Mouse (Mus musculus) cerebellum, postnatal 4 days (tissue): ENCODE measurements around the gene Lrmda.

Experiments used
- DNase-seq, 2 experiments: peaks; one replicate each; pipeline ENCODE4 v3.0.0; 2022; ENCODE audit warnings: low spot score in 2 of 2, mixed read lengths in 1 of 2

The Lrmda gene

GRCm38 (mm10) chr14:22326218-22326964, 306.9 kb downstream of the Lrmda start:
- no peak for DNase-seq

- DNase-seq: no peak
Measured at GRCm38 (mm10) chr14:22329191-22329590, 309.7 kb downstream of the Lrmda start.

- no peak for DNase-seq
Measured at GRCm38 (mm10) chr14:22335101-22335820, 315.7 kb downstream of the Lrmda start.

- no peak for DNase-seq
Measured at GRCm38 (mm10) chr14:22339176-22339575, 319.7 kb downstream of the Lrmda start.

- DNase-seq: no peak
Measured at GRCm38 (mm10) chr14:22343357-22343756, 323.8 kb downstream of the Lrmda start.

GRCm38 (mm10) chr14:22345248-22345647, 325.7 kb downstream of the Lrmda start:
- DNase-seq: no peak

GRCm38 (mm10) chr14:22353626-22354025, 334.1 kb downstream of the Lrmda start:
- no peak for DNase-seq

GRCm38 (mm10) chr14:22354769-22355574, 335.5 kb downstream of the Lrmda start:
- no peak for DNase-seq

GRCm38 (mm10) chr14:22357991-22358503, 338.5 kb downstream of the Lrmda start:
- DNase-seq: peak in 1 of 2 experiments; percentile 11

GRCm38 (mm10) chr14:22364010-22364748, 344.7 kb downstream of the Lrmda start:
- no peak for DNase-seq

- no peak for DNase-seq
Measured at GRCm38 (mm10) chr14:22364771-22365355, 345.4 kb downstream of the Lrmda start.

GRCm38 (mm10) chr14:22367615-22368014, 348.1 kb downstream of the Lrmda start:
- DNase-seq: no peak

- DNase-seq: no peak
Measured at GRCm38 (mm10) chr14:22371136-22371535, 351.6 kb downstream of the Lrmda start.

- DNase-seq: no peak
Measured at GRCm38 (mm10) chr14:22372666-22373360, 353.3 kb downstream of the Lrmda start.

- DNase-seq: no peak
Measured at GRCm38 (mm10) chr14:22373361-22373745, 353.8 kb downstream of the Lrmda start.

GRCm38 (mm10) chr14:22377148-22377547, 357.6 kb downstream of the Lrmda start:
- DNase-seq: no peak

- no peak for DNase-seq
Measured at GRCm38 (mm10) chr14:22382101-22382500, 362.6 kb downstream of the Lrmda start.

GRCm38 (mm10) chr14:22393616-22394015, 374.1 kb downstream of the Lrmda start:
- DNase-seq: no peak

- DNase-seq: no peak
Measured at GRCm38 (mm10) chr14:22402411-22402810, 382.9 kb downstream of the Lrmda start.

GRCm38 (mm10) chr14:22406623-22407022, 387.1 kb downstream of the Lrmda start:
- DNase-seq: no peak
